Mouse (Mus musculus) CH12.LX (cell line): ENCODE data around the gene Arid1a.

ENCODE experiments used
- CHD1 ChIP-seq: IDR thresholded peaks from 2 replicates; pipeline ENCODE4 v1.6.1; 2012; ENCODE audit warnings: low read depth, low read length, improper control_type of control experiment, inconsistent platforms
- CTCF ChIP-seq, 2 experiments: IDR thresholded peaks in 1 of 2; conservative IDR thresholded peaks in 1 of 2; 2 replicates each; pipeline ENCODE4 v1.5.1; 2011 to 2012; ENCODE audit warnings: low read depth in 2 of 2, low read length in 2 of 2, improper control_type of control experiment in 1 of 2, inconsistent platforms in 1 of 2, mild to moderate bottlenecking in 1 of 2, moderate library complexity in 1 of 2
- GABPA ChIP-seq: IDR thresholded peaks from 2 replicates; pipeline ENCODE4 v1.6.1; 2012; ENCODE audit warnings: low read depth, low read length, improper control_type of control experiment, inconsistent platforms; ENCODE audit not compliant: insufficient replicate concordance
- HCFC1 ChIP-seq: IDR thresholded peaks from 2 replicates; pipeline ENCODE4 v1.6.1; 2012; ENCODE audit warnings: low read depth, mild to moderate bottlenecking, inconsistent platforms, low read length, improper control_type of control experiment
- JUND ChIP-seq: conservative IDR thresholded peaks from 2 replicates; pipeline ENCODE4 v1.6.1; 2011; ENCODE audit warnings: low read depth, low read length, improper control_type of control experiment
- MAX ChIP-seq: IDR thresholded peaks from 2 replicates; pipeline ENCODE4 v1.6.1; 2011; ENCODE audit warnings: low read length, improper control_type of control experiment
- MXI1 ChIP-seq: IDR thresholded peaks from 2 replicates; pipeline ENCODE4 v1.6.1; 2011; ENCODE audit warnings: mild to moderate bottlenecking, low read depth, low read length, improper control_type of control experiment
- NELFE ChIP-seq: IDR thresholded peaks from 2 replicates; pipeline ENCODE4 v1.6.1; 2011; ENCODE audit warnings: low read depth, low read length, improper control_type of control experiment
- POLR2A ChIP-seq: IDR thresholded peaks from 2 replicates; pipeline ENCODE4 v1.6.1; 2011; ENCODE audit warnings: low read depth, mild to moderate bottlenecking, improper control_type of control experiment, low read length
- UBTF ChIP-seq: IDR thresholded peaks from 2 replicates; pipeline ENCODE4 v1.6.1; 2012; ENCODE audit warnings: low read depth, mild to moderate bottlenecking, inconsistent platforms, low read length, improper control_type of control experiment, moderate library complexity
- USF1 ChIP-seq: IDR thresholded peaks from 2 replicates; pipeline ENCODE4 v1.6.1; 2014; ENCODE audit warnings: low read depth, mild to moderate bottlenecking, inconsistent platforms, low read length, improper control_type of control experiment
- ZMIZ1 ChIP-seq: IDR thresholded peaks from 2 replicates; pipeline ENCODE4 v1.6.1; 2012; ENCODE audit warnings: low read depth, mild to moderate bottlenecking, inconsistent platforms, low read length, improper control_type of control experiment

- TF ChIP-seq MXI1 (no peak), POLR2A (no peak), CTCF (conservative IDR thresholded peaks at IDR 0.05 in 1 of 2, IDR thresholded peaks at IDR 0.05 in 1 of 2; ENCODE audit: low read depth in 2 of 2, low read length in 2 of 2) (no peak), NELFE (no peak), MAX (no peak), USF1 (no peak), JUND (no peak), UBTF (no peak), CHD1 (no peak), ZMIZ1 (no peak), HCFC1 (no peak), GABPA (no peak)
Observed at GRCm38 (mm10) chr4:133712755-133713154, 43.8 kb downstream of the Arid1a start.
